Mouse (Mus musculus) heart, adult 9 months (tissue): ENCODE results near the gene Cadps.

Experiments
- DNase-seq, 2 experiments: peaks; one replicate each; pipeline ENCODE4 v3.0.0; 2022; ENCODE audit warnings: low spot score in 2 of 2

The Cadps gene

DNA sequence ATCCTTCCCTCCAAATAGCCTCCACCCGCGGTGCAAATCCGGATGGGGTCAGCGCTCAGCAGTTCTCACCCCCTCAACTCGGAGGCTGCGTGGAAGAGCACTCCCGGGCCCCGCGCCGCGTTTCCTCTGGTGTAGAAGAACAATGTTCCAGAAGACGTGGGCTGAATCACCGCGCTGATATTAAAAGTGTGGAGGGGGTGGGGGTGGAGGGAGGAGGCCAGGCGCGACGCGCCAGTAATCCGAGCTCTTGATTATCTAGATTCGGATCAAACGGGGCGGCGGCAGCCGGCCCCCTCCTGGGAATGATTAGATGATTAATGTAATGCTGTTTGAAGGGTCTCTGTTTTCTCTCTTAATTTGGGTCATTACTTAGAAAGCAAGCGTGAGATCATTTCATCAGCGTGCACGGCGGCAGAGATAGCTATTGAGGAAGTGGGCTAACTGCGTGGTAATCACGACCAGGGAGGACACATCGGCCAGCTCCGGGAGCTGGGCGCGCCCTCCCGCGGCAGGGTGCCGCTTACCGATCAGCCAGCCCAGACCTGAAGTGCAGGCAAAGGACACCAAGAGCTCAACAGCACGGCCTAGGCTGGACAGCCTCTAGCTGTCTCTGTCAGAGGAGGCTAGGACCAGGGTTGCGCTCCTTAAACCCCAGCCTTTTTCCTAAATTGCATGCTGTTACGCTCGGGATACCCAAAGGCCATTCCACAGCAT, 481.6 kb downstream of the Cadps start:
- no peak for DNase-seq

DNA sequence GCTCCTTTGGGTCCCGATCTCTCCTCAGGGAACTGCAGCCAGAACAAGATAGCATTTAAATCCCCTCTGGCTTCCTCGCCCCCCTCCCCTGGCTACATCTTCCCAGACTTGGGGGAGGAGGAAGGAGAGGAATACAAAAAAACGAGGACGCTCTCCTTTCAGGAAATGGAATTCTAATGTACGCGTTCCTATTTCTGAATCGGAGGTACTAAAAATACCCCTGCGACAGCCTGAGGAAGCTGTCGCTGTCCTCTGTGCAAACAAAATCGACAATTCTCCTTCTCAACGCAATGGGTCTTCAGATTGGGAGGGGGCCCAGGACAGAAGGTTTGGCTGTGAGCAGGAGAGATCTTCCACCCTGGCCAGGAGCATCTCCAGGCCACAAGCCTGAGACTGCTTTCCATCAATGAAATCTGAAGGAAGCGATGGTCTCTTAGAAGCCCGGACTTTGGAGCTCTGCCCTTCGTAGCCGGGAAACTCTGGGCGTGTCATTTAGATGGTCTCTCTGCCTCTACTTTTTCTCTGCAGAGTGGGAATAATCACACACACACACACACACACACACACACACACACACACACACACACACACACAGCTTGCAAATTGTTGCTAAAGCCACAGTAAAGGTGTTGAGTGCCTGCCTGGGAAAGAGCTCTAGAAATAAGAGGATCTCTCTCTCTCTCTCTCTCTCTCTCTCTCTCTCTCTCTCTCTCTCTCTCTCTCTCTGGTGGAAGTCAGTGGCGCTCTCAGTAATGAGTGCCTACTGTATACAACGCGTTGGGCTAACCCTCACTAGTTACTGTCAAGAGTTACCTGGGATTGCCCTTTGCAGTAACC, 482.4 kb downstream of the Cadps start:
- no peak for DNase-seq

DNA sequence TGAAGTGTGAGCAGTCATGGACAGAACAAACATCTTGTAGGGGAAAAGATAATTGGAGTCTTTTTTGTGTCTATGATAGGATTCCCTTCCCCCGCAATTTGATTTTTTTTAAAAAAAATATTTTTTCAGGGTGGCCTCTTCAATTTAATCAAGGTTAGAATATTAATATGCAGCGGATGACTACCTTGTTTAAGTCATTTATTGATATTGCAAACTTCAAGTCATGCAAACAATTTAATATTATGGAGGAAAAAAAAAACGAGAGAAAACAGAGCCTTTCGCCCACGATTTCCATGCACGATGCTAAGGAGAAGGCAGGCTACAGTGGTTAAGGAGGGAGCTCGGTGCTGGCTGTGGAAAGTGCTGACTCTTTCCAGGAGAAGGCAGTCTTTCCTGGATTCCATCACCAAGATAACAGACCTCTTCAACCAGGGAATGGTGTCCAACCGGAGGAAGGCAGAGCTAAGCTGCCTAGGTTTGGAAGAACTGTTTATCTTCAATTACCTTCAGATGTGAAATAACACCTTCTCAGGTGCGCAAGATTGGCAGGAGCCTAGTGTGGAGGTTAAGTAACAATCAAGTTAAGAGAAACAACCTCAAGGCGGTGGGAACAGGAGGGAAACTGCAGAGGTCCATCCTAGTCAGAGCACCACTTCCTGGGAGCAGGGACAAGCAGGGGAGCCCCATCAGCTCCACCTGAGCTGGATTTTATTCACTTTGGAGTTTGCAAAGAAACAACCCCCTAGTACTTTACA, 483.9 kb downstream of the Cadps start:
- DNase-seq = no peak

DNA sequence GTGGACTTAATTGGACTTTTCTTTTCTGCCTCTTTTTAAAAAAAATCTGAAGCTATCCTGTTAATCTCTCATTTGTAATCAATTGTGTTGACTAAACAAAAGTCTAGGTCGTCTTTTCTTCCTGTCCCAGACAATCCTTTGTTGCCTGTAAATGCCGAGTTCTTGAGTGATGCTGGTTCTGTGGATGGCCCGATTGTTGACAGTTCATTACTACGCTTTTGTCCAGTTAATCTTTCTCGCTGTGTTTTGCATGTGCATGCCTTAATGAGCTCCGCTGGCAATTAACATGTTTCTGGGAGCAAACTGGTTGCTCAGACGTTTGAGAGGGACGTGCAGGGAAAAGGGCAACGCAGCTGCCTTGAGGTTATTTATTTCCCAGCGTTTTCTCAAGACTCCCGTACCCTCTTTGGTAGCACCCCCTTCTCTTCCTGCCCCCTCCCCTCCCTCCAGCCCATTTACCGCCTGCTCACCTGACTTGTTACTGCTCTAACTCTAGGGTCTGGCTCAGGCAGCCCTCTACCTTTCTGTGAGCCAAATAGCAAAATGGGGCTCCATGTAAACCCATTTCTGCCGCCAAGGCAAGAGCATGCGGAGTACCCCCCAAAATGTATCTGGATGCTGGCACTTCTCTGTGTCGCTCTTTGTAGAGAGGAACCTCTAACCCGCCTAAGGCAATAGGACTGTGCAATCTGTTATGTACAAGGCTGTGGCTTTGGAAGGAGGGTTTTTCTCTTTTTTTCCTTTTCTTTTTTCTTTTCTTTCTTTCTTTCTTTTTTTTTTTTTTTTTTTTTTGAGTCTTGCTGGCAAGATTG, 484.7 kb downstream of the Cadps start:
- no peak for DNase-seq

DNA sequence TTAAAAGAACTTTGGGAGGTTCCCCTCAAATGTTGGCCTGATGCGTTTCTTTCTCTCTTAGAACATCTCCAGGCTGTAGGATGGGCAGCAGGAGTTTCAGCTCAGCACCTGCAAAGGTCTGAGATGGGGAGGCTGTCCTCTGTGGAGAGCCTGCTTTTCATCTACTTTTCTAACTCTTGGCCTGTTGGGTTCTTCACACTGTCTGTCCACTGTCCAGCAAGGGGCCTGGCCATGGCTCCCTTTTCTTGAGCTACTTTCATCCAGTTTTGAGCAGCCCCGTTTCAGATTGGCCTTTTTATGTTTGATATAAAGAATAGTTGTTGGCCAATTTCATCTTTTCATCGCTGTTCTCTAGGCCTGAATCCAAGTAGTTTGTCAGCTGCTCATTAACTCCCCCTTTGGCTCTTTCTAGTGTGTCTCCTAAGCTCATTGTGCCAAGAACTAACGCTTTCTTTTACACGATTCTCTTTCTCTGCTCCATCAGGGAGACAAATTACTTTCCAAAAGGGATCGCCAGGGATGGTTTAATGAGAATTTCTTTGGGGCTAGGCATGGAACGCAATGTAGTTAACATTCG, 485.4 kb downstream of the Cadps start:
- DNase-seq = no peak

DNA sequence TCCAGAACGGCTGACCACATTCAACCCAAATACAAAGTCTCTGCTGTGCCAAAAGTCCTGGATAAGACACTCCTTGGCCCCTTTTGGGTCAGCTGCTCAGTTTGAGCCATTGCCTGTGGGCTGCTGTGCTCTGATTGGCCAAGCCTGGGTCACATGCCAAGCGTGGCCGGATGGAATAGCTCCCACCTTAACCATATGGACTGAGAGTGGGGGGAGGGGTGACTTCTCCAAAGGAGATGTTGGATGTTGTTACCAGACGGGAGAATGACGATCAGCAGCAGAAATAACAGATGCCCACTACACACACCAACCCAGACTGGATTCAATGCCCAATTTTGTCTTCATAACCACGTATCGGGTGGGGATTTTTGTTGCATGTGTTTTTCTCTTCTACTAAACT, 488.0 kb downstream of the Cadps start:
- no peak for DNase-seq

DNA sequence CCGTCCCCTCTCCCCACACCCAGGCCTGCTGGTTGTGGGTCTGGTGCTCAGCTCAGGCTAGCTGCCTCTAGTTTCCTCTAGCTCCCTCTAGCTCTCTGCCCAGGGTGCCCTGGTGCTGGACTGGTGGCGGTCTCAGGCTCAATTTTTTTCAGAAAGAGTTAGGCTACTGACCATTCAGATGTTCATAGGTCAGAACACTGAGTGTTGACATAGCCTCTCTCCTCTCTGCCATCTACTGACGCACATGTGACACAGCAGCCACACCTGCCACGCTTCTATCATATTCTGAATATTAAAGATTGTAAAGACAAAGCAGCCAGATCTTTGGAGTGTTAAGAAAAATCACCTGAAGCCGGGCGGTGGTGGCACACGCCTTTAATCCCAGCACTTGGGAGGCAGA, 489.3 kb downstream of the Cadps start:
- no peak for DNase-seq
